Mouse (Mus musculus) lung, postnatal 25 days (tissue): ENCODE measurements around the gene Kcnq2.

ENCODE experiments used
- DNase-seq: peaks from one replicate; pipeline ENCODE4 v3.0.0; 2022; ENCODE audit warnings: low spot score

Kcnq2 gene

DNA sequence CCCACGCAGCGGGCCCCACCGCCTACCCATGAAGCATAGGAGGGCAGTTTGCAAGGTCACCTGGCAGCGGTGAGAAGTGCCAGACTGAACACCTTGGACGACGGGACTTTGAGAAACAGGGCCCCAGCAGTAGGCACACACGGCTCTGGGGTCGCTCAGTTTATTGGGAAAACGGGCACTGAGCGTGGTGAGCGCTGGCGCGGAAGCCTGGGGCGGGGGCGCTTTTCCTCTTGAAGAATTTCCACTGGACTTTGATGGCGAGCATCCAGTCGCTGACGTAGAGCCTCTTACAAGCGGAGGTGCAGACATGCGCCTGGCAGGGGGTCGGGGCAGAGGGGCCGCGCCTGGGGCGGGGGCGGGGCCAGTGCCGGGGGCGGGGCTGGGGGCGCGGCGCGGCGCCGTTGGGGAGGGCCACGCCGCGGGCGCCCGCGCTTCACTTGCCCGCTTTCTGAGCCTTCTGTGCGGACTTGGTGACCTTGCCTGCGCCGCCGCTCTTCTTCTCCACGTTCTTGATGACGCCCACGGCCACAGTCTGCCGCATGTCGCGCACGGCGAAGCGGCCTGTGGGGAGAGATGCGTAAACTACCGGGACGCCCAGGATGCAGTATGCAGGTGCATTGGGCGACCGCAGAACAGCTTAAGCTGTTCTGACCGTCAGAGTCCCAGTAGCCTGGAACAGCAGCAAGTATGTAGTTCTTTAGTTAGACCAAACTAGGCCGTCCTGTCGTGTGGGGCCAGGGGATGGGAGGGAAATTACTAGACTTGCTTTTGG, 12.6 kb upstream of the Kcnq2 start:
- DNase-seq: no peak

DNA sequence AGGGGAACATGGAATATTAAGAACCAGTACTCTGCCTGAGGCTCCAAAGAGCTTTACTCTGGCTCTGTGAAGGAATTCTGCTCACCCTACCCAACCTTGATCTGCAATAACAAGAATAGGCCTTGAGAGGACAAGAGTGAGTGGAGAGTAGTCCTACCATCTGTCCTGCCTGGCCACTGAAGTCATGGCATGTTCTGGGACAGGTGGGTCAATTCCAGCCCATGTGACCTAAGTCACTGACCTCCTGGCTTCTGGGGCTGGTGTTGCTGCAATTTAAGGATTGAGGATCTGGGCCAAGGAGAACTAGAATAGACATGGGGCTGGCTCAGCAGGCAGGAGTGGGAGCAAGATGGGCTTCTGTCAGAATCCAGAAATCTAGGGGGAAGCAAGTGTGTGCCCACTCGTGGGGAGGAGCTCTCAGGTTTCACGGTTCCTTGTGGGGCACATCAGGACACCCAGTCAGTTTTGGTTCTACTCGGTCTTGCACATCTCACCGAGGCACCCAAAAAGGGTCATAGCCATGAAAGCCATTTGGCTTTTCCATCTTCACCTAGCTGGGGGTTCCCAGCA, 12.0 kb upstream of the Kcnq2 start:
- DNase-seq: no peak

DNA sequence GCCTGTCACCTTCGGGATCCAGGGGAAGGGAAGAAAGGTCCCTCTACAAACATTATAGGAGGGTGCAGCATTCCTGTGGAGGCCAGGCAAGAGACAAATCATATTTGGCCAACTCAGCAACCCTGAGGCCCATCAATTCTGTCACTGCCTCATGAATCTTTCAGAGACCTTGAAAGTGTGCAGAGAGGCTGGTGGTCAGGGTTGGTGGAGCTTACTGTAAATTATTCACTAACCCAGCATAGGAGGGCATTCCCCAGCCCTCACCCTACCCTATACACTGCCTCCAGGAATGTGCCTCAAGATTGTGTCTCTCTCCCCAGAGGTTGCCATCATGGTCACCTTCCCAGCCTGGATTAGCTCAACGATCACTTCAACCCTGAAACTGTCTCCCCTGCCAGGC, 9.6 kb upstream of the Kcnq2 start:
- no peak for DNase-seq

DNA sequence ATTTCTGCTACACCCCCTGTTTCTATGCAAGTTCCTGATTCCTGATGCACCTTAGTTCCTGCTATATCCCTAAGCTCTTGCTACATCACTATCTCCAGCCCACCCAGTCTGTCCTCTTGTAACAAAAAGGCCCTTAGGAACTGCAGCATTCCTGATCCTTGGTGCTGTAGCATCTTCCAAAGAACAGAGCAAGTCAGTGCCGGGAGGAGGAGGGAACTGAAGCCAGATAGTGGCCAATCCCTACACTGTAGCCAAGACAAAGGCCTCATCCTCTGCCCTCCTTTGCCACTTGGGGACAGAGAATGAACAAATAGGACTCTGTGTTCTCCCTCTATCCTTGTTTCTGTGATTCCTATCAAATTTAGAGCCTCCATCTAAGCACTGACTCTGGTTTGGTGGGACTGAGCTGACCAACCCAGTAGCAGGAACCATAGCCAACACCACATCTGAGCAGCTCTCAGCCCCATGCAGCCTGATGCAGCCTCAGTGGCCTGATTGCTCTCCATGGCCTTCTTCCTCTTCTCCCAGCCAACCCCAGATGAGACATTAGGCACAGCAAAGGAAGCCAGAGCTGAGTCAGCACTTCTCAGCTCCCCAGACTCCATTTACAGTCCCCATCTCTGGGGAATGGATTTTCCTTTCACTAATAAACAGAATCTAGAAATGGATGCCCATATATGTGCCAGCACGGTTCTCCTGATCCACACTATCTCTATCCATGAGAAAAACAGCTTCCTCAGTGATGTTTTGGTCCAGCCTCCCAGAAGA, 8.6 kb upstream of the Kcnq2 start:
- no peak for DNase-seq

DNA sequence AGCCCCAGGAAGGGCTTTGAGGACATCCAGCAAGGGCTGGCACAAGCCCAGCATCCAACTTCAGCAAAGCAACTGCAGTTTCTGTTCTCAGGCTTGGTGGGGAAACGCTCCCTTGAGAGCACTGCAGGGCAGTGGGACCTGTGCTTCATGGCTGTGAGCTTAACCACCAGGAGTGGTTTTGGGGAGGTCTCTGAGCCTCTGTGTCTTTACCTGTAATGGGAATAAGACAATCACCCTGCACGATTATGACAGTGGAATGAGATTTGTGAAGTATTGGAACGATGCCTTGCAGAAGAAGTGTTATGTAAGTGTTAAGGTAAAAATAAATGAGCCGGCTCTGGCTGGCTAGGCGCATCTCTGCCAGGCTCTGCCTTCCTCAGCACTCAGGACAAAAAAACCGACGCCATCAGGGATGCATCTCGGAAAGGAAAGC, 7.6 kb upstream of the Kcnq2 start:
- no peak for DNase-seq

DNA sequence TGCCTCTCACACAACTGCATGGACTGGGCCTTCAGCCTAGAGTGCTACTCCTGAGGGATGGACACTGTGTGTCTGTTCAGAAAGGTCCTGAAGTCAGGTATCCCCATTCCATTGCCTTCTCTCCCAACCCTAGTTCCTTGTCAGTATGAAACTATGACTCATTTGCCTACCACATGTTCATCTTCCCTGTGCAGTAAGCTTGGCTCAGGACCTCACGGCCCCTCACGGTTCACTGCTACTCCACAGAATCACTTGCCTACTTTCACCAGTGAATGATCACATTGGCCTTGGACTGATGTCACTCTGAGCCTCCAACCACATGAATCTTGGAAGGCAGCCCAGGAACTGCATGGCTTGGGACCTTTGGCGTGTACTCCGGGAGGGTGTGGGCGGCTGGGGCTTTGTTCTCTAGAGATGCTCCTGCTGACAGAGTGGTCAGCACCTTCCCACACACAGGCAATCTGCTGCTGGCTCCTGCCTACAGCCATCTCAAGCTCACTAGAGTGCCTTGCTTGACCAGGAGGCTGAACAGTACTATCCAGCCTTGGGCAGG, 4.6 kb upstream of the Kcnq2 start:
- no peak for DNase-seq

DNA sequence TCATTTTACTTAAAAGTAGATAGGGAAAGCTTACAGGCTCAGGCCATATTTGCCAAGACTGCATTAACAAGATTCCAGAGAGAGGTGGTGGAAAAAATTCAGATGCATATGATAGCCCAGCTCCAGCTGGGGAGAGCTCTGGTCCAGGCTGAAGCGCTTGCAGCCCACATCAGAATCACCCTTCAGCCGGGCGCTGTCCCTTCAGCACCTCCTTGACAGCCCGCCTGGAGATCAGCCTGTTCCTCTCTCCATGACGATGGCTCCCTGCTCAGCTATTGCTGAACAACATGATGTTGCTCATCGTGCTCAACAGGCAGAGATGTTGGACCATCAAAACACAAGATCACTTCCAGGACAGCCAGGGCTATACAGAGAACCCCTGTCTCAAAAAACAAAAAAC, 1.8 kb upstream of the Kcnq2 start:
- no peak for DNase-seq

DNA sequence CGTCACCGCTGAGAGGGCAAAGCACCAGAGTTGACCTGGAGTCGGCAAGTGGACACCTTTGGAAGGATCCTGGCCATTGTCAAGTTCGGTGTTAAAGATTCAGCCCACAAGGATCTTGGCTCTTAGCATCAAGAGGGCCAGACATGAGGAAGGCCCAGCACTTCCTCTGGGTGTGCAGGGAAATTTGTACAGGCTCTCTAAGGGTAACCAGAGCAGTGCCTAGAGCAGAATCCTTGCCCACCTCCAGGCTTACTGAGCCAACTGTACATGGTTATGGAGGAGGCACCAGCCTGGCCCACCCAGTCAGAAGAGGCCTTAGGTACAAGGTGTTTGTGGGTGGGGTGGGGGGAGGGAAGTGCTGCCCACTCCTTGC, 332 bp upstream of the Kcnq2 start:
- DNase-seq: no peak

DNA sequence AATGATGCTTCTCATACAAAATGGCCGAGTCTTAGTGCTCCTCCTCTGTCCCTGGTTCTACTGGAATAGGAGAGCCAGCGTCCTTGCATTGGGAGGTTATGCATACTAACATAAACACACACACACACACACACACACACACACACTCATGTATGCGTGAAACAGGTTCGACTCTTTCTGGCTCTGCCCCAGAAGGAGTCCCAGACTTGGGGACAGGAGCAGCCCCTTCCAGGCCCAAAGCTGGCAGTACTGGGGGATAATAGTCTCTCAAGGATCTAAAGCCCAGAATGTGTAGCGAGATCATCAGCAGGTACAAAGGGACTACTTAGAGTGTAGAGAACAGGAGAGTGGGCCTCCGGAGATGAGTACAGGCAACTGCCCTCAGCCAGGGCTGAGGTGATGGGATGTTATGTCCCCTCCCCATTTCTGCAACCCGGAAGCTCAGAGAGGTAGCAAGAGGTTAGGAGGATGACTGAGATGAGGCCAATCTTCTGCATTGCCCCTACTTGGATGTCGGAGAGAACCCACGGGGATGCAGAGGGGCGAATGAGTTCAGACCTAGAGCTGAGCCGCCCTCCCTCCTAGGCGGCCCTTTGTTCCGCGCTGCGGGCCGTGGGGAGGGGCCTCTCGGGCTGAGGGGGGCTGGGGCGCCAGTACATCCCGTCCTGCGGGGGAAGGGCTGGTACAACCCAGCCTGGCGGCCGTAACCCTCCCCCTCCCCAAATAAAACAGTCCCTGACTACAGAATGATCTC, 1.1 kb downstream of the Kcnq2 start:
- no peak for DNase-seq

DNA sequence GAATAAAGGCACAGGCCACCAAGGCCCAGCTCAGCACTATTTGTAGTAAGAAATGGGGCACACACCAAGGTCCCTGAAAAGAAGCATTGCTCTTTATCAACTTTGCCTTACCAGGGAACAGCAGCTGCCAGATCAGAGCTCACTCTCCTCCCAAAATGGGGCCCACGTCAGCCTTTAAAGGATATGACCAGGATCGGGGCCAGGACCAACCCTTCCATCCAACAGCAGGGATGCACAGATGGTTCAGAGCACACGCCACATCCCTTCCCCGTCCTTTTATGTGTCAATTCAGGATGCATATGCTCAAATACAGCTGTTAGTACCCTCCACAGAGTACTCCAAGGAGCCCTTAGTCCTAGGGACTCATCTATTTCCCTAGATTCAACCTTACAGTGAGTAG, 4.9 kb downstream of the Kcnq2 start:
- DNase-seq: no peak

DNA sequence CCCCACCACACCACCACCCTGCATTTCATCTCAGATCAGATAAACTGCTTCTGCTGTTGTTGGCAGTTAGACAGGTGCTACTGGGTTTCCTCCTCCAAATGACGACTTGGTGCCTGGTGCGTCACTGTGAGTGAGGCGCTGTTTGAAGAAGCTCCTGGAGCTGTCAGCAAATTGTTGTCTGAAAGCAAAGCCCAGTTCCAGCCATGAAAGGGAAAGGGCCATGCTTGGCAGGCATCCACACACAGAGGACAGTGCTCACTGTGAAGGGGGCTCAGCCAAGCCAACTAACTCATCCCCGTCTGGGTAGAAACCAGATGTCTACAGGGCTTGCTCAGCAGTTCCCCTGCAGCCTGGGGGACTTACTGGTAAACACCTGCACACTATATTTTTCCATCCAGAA, 6.1 kb downstream of the Kcnq2 start:
- DNase-seq: no peak

DNA sequence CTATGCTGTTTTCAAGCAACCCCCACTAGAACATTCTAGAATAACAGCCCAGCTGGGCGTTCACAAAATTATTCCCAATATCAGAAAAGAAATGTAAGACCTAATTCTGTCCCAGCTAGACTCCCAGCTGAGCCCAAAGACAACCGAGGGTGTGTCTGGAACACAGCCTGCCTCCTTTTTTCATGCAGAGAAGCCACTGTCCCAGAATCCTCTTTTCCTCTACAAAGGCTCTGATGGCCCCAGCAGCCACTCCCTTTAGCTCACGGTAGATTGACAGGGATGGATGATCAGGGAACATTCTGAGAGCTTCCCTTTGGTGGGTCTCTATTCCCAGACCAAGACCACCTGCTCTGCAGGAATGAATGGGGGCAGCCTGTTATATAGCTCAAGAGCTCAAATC, 7.3 kb downstream of the Kcnq2 start:
- DNase-seq: no peak

DNA sequence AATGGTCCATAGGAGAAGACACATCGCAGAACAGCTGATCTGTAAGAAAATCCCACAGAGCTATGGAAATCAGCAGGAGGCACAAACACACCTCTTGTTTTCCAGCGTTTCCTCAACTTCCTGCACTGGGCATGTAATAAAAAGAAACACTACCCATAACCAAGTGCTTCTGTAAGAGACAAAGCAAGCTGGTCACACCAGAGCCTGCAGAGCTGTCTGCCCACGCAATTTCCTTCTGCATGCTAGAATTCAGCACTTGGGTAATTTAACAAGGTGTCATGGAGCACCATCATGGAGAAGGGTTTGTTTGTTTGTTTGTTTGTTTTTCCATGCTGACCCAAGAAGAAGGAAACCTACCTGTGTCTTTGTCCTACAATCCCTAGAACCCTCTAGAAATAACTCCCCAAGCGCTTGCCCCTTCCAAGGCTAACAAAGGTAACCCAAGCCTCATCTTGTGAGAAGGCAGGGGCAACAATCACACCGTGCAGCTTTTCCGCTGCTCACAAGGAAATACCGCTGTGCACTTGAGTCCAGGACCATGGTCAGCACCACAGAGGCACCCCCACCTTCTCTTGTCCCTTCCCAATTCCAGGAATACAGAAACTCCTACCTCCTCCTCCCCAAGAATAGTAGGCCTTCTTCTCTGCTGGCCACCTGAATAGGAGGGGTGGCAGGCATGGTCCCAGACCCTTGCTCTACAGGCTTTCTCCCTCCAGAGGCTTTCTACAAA, 9.2 kb downstream of the Kcnq2 start:
- no peak for DNase-seq

DNA sequence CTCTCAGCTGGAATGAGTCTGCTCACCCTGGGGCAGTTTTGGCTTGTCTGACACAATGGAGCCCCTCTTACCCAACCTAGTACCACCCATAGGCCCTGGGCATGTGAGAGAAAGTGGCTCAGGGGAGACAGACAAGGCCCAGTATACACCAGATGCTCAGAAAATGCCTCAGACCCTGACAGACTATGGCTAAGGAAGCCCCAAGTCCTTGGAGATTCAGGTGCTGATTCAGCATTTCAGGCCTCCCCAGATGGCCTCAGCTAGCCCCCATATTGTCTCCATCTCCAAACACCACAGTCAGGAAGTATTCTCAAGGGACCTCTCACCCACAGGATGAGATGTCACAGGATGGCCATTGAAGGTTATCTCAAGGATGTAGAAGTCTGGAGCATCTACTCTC, 12.5 kb downstream of the Kcnq2 start:
- no peak for DNase-seq

DNA sequence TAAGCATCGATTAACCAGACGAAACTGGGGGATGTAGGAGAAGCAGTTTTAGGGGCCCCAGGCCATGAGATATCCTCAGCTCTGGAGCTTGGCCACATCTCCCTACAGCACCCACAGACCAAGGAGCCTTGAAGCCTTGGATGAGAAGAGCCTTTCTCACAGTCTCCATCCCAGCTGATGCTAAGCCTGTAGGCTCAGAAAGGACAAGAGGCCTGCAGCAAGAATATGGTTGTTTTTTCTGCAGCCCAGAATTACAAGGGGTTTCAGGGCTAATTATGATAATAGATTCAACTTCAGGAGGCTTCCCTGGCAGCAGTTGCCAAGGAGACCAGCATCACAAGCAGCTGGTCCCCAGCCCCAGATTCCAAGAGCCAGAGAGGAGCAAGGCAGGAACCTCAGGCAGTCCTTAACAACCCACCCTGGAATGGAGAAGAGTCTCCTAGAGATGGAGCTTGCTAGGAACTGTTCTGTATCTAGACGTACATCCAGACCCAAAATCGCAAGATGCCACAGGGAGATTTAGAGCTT, 14.1 kb downstream of the Kcnq2 start:
- DNase-seq: no peak

DNA sequence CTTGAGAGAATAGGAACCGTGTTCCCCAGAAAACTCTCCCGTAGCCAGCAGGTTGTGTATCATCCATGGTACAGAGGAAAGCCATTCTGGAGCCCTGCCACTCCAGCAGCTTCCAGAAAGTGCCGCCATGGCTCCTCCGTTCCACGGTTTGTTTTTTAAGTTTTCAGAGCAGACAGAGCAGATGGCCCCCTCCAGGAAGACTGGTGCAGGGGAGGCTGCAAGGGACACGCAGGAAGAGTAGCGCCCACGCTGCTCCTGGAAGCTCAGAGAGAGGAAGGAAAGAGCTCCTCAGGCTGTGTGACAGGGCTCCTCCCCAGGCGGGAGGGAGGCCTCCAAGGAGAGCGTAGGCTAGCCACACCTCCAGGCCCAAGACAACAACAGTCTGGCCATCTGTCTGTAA, 15.1 kb downstream of the Kcnq2 start:
- DNase-seq: no peak

DNA sequence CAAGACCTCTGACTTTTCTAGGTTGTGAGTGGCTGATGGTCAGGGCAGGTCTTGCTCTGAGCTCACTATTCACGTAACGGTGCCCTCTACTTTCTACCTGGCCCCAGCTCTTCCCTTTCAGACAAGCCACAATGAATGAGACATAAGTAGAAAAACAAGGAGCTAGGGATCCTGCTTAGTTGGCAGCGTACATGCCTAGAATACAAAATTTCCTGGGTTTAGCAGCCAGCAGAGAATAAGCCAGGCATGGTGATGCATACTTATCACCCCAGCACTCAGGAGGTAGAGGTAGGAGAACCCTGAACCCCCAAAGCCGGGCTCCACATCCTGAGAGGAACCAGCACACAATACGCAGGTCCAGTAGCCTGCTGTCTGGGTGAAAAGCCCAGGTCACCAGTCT, 18.7 kb downstream of the Kcnq2 start:
- no peak for DNase-seq

DNA sequence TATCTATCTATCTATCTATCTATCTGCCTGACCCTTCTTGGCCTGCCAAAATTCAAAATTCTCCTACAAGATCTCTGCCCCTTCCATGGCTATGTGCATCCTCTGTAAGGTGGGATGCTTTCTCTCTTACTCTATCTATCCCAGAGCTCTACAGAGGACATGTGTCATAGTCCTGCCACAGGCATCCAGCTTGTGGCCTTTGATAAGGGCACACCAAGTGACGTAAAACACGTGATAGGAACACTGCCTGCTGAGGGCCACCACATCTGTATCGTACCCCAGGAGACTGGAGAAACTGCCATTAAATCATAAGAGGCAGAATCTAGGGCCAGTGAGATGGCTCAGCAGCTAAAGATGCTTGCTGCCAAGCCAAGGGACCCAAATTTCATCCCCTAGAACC, 19.7 kb downstream of the Kcnq2 start:
- no peak for DNase-seq

DNA sequence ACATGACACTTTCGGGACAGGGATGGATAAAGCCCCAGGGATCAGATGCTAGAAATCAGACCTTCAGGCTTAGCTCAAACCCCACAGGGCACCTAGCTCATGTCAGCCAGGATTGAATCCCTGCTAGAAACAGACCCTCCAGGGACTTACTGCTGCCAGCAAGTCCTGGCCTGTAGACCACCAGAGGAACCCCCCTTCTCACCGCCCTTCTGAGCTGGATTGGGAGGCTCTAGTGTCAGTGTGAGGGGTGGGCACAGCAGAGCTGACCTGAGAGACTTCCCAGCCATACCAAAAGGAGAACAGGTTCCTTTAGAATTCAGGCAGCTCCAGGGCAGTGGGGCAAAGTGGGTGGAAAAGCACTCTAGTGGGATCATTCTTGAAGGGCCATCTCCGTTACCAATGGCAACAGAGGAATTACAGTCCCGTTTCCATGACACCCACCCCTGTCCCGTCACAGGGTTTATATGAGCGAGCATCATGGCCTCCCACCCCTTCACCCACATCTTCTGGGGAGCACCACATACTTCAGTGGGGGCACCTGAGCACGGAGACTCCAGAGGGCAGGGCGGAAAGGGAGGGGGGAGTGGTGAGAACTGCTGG, 21.2 kb downstream of the Kcnq2 start:
- DNase-seq: no peak

DNA sequence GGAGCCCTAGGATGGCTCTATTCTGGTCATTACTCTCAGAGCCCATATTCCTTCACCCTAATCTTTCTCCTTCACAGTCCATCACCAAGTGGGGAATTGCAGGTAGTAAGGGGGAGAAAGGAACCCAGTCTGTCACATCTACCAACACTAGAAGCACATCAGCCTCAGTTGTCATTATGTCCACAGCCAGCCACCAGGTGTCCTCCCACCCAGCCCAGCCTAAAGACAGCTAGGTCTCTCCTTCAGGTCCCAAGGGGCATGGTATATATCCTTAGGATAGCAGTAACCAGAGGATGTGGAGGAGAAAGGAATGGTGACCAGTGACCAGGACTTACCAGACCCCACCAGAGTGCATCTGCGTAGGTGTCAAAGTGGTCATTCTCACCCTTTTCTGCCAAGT, 23.4 kb downstream of the Kcnq2 start:
- DNase-seq: no peak

DNA sequence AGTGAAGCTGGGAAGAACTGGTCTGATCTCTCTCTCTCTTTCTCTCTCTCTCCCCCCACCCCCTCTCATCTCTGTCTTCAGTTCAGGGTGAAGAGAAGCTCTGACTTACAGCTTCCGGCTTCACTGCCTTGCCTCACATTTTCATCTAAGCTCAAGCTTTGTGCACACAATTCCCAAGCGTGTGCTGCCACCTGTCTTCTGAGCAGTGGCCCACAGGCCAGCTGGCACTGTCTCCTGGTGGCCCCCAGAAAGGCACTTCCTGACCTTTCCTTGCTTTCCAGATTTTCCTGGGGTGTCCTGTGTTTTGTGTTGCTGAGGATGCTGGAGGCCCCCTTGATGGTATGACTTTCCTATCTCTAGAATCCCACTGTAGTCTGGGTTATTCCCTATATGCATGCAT, 31.0 kb downstream of the Kcnq2 start:
- no peak for DNase-seq
